Mouse (Mus musculus) intestine, embryonic 16.5 days (tissue): ENCODE data around the gene Ppil6. TPM values are rescaled to one million over a fixed set of nuclear protein-coding genes. Genes with fewer than 3 reads are reported as not detected.

ENCODE experiments used
- ATAC-seq: fragments of 200-750 bp; cut with Nextera tagmentation; 2 replicates; pipeline ENCODE4 v1.8.0; 2017; ENCODE audit warnings: moderate TSS enrichment, moderate library complexity
- H3K27ac ChIP-seq: fragments of 300-500 bp; sonication (generic); 2 replicates; pipeline ENCODE4 v1.5.1; 2014; ENCODE audit warnings: mild to moderate bottlenecking, low read length
- H3K27me3 ChIP-seq: fragments of 300-500 bp; sonication (generic); replicated peaks from 2 replicates; pipeline ENCODE4 v1.6.1; 2014; ENCODE audit warnings: low read length, control low read depth, mixed read lengths; ENCODE audit not compliant: control insufficient read depth, insufficient read depth
- H3K36me3 ChIP-seq: fragments of 300-500 bp; sonication (generic); 2 replicates; pipeline ENCODE4 v1.6.1; 2014; ENCODE audit warnings: low read length, control low read depth; ENCODE audit not compliant: control insufficient read depth, insufficient read depth
- H3K4me1 ChIP-seq: fragments of 300-500 bp; sonication (generic); 2 replicates; pipeline ENCODE4 v1.6.1; 2014; ENCODE audit warnings: low read length, control low read depth, mixed read lengths; ENCODE audit not compliant: control insufficient read depth, insufficient read depth
- H3K4me2 ChIP-seq: fragments of 300-500 bp; sonication (generic); 2 replicates; pipeline ENCODE4 v1.6.1; 2014; ENCODE audit warnings: low read depth, low read length, control low read depth
- H3K4me3 ChIP-seq: fragments of 300-500 bp; sonication (generic); 2 replicates; pipeline ENCODE4 v1.5.1; 2014; ENCODE audit warnings: mild to moderate bottlenecking, low read length
- H3K9ac ChIP-seq: fragments of 300-500 bp; sonication (generic); 2 replicates; pipeline ENCODE4 v1.6.1; 2014; ENCODE audit warnings: low read depth, low read length
- H3K9me3 ChIP-seq: fragments of 300-500 bp; sonication (generic); 2 replicates; pipeline ENCODE4 v1.6.1; 2016; ENCODE audit warnings: low read length, control low read depth; ENCODE audit not compliant: control insufficient read depth
- WGBS: fragments of 180-500 bp; shearing (Covaris S2); extraction: QIAGEN DNeasy Blood & Tissue Kit; methylation state at CpG from one replicate; pipeline ENCODE4 v1.1.7; 2014; 5-methylcytosine and 5-hydroxymethylcytosine counted together
- polyA plus RNA-seq: library from polyadenylated mRNA; unstranded; fragments of >200 nt; fragmentation: Nextera tagmentation; extraction: Ambion mirVana; gene quantifications from 2 replicates; pipeline ENCODE4 v1.2.1, GENCODE M21; 2015

The Ppil6 gene
- polyA plus RNA-seq, 1 experiment from 2014 or later = 0.93 TPM

DNA sequence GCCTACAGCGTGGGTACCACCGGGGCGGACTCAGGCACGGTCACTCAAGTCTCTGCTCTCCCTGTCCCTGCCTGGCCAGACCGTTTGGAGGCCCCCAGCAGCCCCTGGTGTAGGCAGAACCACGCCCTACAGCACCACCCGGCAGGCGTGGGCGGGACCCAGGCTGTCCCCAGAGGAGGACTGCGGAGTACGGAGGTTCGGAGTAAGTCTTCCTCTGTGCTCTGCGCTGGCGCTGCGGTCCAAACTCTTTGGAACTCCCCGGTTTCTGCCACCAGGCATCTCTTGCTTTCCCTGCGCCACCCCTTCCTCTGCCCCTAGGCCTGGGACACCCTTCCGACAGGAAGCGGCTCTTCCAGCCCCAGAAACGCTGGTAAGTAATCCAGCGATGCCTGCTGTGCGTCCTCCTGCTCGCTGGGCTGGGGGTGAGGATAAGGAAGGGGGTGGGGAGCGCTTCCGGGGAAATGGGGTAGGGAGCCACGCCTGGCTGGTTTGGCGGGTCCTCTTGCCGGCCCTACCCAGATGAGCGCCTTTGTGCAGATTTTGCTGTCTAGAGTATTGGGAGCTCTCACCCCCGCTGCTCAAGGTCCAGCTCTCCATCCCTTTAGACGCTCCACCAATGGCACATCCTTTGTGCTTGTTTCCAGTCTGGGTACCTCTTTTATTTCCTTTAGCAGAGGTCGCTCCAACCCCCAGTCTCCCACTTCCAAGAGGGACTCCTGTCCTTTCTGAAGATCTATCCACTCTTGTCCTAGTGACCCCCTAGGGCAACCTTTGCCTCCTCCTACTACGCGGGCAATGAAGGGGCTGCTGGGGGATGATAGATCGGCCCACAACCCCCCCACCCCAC lies 13.8 kb upstream of the Ppil6 start, which contains the start of gene Mical1:
Gene Mical1 (plus strand): TSS at position 144 of the 847 bp plus-strand sequence.
- H3K27me3 ChIP-seq = no peaks in the 10 kb centered on the region
- no peaks in the 10 kb centered on the region for H3K9me3 ChIP-seq
- peak within 1 kb of the TSS; percentile 69 for H3K9ac ChIP-seq
- peaks cover 32% of the 10 kb centered on the region for H3K4me1 ChIP-seq
- peak; percentile 63 for ATAC-seq
- peak within 1 kb of the TSS; percentile 86 for H3K27ac ChIP-seq
- H3K36me3 ChIP-seq = no peaks in the 10 kb centered on the region; the same call in 1 of the 2 replicates
- peak within 1 kb of the TSS; percentile 88 for H3K4me2 ChIP-seq
- under 1% methylated on average over 35 of the region's 35 CpGs for WGBS
- H3K4me3 ChIP-seq = peak within 1 kb of the TSS; percentile 57

DNA sequence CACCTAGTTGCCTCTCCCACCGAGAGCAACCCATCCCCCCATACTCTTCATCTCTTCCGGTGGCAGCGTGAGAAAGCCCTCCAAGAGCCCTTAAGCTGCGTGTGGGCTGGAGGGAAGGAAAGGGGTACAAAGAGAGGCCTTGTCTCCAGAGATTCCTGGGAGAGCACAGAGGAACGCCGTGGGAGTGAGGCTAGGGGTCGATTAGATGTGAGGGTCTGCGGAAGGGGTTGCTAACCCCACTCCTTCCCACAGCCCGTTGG lies 13.3 kb upstream of the Ppil6 start:
- 1% methylated on average over 9 of the region's 9 CpGs for WGBS
- 0 out of 2 replicates have a peak, but pooled peaks have one; percentile 1 for ATAC-seq

DNA sequence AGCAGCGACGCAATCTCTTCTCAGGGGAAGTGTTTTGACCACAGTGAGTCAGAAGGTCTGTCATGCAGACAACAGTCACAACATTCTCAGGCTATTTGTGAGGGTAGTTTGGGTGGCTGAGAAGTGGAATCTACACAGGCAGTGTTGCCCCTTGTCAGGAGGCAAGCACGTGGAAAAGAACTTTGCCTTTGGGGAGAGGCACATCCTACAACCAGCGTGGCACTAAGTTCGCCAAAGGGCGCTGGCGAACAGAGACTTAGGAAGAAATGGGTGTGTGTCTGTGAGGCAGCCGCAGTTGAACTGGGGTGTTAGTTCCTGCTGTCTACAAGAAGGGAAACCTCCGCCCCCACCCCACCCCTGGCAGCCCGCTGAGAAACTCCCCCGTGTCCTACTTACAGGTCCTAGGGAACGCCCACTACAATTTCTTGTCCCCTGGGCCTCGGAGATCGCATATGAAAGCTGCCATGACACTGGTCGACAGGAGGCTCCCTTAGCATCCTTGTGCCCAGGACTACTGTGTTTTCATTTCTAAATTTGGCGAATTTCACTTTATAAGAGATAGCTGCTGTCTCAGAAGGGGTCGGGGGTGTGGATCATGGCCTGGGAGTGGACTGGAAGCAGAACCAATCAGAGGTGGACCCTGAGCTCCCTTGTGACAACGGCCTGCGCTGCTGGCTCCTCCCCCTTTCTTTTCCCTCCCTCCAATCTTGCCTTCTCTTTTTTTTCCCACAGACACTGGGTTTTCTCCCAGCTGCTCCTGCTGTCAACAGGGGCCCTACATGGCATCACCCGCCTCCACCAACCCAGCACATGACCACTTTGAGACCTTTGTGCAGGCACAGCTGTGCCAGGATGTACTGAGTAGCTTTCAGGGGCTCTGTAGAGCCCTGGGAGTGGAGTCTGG lies 12.7 kb upstream of the Ppil6 start:
- peak overlapping the region; percentile 88 for H3K4me2 ChIP-seq
- peak; percentile 67 for ATAC-seq

More for the DNA sequence above, 13.3 kb upstream of the Ppil6 start:
- H3K9ac ChIP-seq = peak overlapping the region; percentile 69
- H3K27ac ChIP-seq = peak overlapping the region; percentile 86
- peak overlapping the region; percentile 57 for H3K4me3 ChIP-seq
- H3K27me3 ChIP-seq = no peaks in the 10 kb centered on the region
- H3K4me2 ChIP-seq = peak overlapping the region; percentile 88
- no peaks in the 10 kb centered on the region for H3K9me3 ChIP-seq
- H3K4me1 ChIP-seq = peaks cover 32% of the 10 kb centered on the region
- no peaks in the 10 kb centered on the region; the same call in 1 of the 2 replicates for H3K36me3 ChIP-seq

GRCm38 (mm10) chr10:41479961-41480360 lies 10.3 kb upstream of the Ppil6 start:
- 86% methylated on average over 3 of the region's 3 CpGs for WGBS
- Histone ChIP-seq H3K27me3 (no peaks in the 10 kb centered on the region), H3K36me3 (peaks cover 3% of the 10 kb centered on the region), H3K9me3 (no peaks in the 10 kb centered on the region), H3K27ac (no peak overlapping the region), H3K4me2 (no peak overlapping the region), H3K4me1 (peaks cover 23% of the 10 kb centered on the region), H3K9ac (no peak overlapping the region), H3K4me3 (no peak overlapping the region)
- no peak for ATAC-seq

More for the DNA sequence above, 12.7 kb upstream of the Ppil6 start:
- Histone ChIP-seq H3K4me3 (peak overlapping the region; percentile 57), H3K9me3 (no peaks in the 10 kb centered on the region), H3K4me1 (peaks cover 32% of the 10 kb centered on the region), H3K27ac (peak overlapping the region; percentile 86), H3K36me3 (peaks cover 3% of the 10 kb centered on the region; the same call in 1 of the 2 replicates), H3K9ac (peak overlapping the region; percentile 69), H3K27me3 (no peaks in the 10 kb centered on the region)
- WGBS = 5% methylated on average over 20 of the region's 20 CpGs

DNA sequence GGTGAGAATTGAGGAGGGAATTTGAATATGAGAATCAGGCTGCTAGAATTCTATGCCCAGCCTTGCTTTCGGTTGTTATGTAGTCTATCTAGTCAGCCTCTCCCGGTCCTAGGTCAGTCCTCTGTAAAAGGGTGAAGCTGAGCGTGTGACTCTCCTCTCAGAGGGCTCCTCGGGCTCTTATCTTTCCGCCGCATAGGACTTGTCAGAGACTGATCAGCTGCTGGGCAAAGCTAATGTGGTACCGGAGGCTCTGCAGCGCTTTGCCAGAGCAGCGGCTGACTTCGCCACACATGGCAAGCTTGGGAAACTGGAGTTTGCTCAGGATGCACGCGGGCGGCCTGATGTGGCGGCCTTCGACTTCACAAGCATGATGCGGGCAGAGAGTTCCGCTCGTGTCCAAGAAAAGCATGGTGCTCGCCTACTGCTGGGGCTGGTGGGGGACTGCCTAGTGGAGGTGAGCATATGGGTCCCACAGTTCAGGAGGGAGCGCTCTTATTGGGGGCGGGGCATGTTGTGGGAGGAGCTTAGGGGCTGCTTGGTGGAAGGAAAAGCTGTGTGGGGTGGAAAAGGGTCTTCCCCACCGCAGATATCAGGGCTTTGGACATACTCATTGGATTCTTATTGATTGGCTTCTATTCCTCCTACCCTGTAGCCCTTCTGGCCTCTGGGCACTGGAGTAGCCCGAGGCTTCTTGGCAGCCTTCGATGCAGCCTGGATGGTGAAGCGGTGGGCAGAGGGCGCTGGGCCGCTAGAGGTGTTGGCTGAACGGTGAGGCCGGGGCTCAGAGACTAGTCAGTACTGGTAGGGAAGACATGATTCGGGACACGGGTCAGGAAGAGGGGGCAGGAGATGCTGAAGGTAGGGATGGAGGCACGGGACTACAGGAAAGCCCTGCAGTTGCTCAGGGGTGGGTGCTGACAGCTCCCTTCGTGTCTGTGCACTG lies 9.0 kb upstream of the Ppil6 start:
- no peak overlapping the region for H3K27ac ChIP-seq
- 69% methylated on average over 33 of the region's 33 CpGs for WGBS
- H3K4me2 ChIP-seq = no peak overlapping the region
- no peaks in the 10 kb centered on the region for H3K27me3 ChIP-seq
- H3K4me3 ChIP-seq = no peak overlapping the region
- ATAC-seq = no peak
- peaks cover 15% of the 10 kb centered on the region for H3K4me1 ChIP-seq
- peaks cover 3% of the 10 kb centered on the region for H3K36me3 ChIP-seq
- no peaks in the 10 kb centered on the region for H3K9me3 ChIP-seq
- no peak overlapping the region; the same call in 1 of the 2 replicates for H3K9ac ChIP-seq

DNA sequence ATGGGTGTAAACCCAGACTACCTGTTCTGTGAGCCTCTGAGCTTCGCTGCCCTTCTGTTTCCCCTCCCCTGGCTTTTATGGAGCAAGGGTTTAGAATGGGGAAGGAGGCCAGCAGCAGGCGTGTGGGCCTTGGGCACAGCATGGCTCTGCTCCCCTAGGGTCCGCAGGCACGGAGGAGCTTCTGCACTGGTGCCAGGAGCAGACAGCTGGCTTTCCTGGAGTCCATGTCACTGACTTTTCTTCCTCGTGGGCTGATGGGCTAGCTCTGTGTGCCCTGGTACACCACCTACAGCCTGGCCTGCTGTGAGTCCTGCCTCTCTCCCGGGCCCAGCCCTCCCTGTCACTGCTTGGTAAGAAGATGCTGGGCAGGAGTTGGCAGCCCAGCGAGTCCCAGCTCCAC lies 7.8 kb upstream of the Ppil6 start:
- H3K4me1 ChIP-seq = peaks cover 6% of the 10 kb centered on the region
- H3K9me3 ChIP-seq = no peaks in the 10 kb centered on the region
- peaks cover 14% of the 10 kb centered on the region for H3K36me3 ChIP-seq
- H3K4me3 ChIP-seq = no peak overlapping the region
- H3K4me2 ChIP-seq = no peak overlapping the region
- H3K27me3 ChIP-seq = no peaks in the 10 kb centered on the region
- no peak overlapping the region for H3K9ac ChIP-seq
- H3K27ac ChIP-seq = no peak overlapping the region
- ATAC-seq = no peak
- 85% methylated on average over 7 of the region's 7 CpGs for WGBS

DNA sequence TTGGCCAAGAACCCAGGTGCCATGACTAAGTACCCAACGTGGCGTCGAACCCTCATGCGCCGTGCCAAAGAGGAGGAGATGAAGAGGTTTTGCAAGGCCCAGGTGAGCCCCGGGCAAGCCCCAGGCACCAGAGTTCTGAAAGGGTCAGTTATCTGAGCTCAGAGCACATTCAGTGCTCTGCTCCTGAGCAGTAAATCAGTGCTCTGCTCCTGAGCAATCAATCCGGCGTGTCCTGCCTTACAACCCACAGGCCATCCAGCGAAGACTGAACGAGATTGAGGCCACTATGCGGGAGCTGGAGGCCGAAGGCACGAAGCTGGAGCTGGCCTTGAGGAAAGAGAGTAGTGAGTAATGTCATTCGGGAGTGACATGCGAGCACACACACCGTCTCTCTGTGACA lies 4.5 kb upstream of the Ppil6 start:
- ATAC-seq = no peak
- peaks cover 14% of the 10 kb centered on the region for H3K36me3 ChIP-seq

GRCm38 (mm10) chr10:41486506-41487170 lies 3.6 kb upstream of the Ppil6 start:
- H3K4me1 ChIP-seq = peaks cover 18% of the 10 kb centered on the region; the same call in 1 of the 2 replicates
- 77% methylated on average over 14 of the region's 14 CpGs for WGBS
- H3K36me3 ChIP-seq = peaks cover 14% of the 10 kb centered on the region
- no peak overlapping the region for H3K9ac ChIP-seq
- no peak overlapping the region for H3K27ac ChIP-seq
- no peaks in the 10 kb centered on the region for H3K9me3 ChIP-seq
- no peaks in the 10 kb centered on the region for H3K27me3 ChIP-seq
- ATAC-seq = no peak
- H3K4me2 ChIP-seq = no peak overlapping the region
- no peak overlapping the region for H3K4me3 ChIP-seq

More for the DNA sequence above, 4.5 kb upstream of the Ppil6 start:
- 91% methylated on average over 16 of the region's 16 CpGs for WGBS
- Histone ChIP-seq H3K4me3 (no peak overlapping the region), H3K9ac (no peak overlapping the region), H3K27me3 (no peaks in the 10 kb centered on the region), H3K4me1 (peaks cover 18% of the 10 kb centered on the region; the same call in 1 of the 2 replicates), H3K9me3 (no peaks in the 10 kb centered on the region), H3K27ac (no peak overlapping the region), H3K4me2 (no peak overlapping the region)
